Mouse (Mus musculus) adrenal gland, adult 2 months (tissue): ENCODE results near the gene Cox8a. TPM values are rescaled to one million over a fixed set of nuclear protein-coding genes. Genes with fewer than 3 reads are reported as not detected.

ENCODE experiments used
- DNase-seq: peaks from one replicate; pipeline ENCODE4 v3.0.0; 2021
- long read RNA-seq: library from polyadenylated mRNA; stranded (forward); transcript quantifications from one replicate; pipeline ENCODE4 v2.0.0, GENCODE M21; 2021
- polyA plus RNA-seq: library from polyadenylated mRNA; depleted of rRNA; stranded (reverse); fragments of >200 nt; gene quantifications from 2 replicates; pipeline ENCODE4 v1.2.3, GENCODE M21; 2012; rRNA removed
- total RNA-seq, 2 experiments: library from RNA; stranded (reverse); gene quantifications; 2 replicates each; pipeline ENCODE4 v1.2.3; 2021

Gene Cox8a
- total RNA-seq, result 1,000 to 10,000 TPM; 1,087 to 1,191 TPM
- 2,774 and 3,841 TPM in 2 replicates for polyA plus RNA-seq
- long read RNA-seq, transcript Cox8a-201 (2 exons, 550 nt), result major isoform, 1,200 of 1,209 reads
- long read RNA-seq, partial matches to known transcripts, result 9 of 1,209 reads
- long read RNA-seq, other reads (novel, unspliced or antisense), result 0 of 1,209 reads

GRCm38 (mm10) chr19:7217162-7217925 is at the start of gene Cox8a:
Cox8a (minus strand) TSS chr19:7217616.
- DNase-seq, result peak; percentile 98

GRCm38 (mm10) chr19:7266421-7266831 is 49.0 kb upstream of the Cox8a start:
- DNase-seq, result no peak

- no peak for DNase-seq
These were observed 48.2 kb upstream of the Cox8a start for GRCm38 (mm10) chr19:7265478-7266191.

- peak; percentile 52 for DNase-seq
These were observed 47.4 kb upstream of the Cox8a start for GRCm38 (mm10) chr19:7264766-7265331.

GRCm38 (mm10) chr19:7264088-7264765 is 46.8 kb upstream of the Cox8a start:
- peak; percentile 80 for DNase-seq

- DNase-seq, result no peak
These were observed 45.2 kb upstream of the Cox8a start for GRCm38 (mm10) chr19:7262592-7262991.

- no peak for DNase-seq
These were observed 44.5 kb upstream of the Cox8a start for GRCm38 (mm10) chr19:7261964-7262363.

- no peak for DNase-seq
These were observed 44.1 kb upstream of the Cox8a start for GRCm38 (mm10) chr19:7261476-7261875.

GRCm38 (mm10) chr19:7257881-7258280 is 40.5 kb upstream of the Cox8a start:
- DNase-seq, result no peak

- no peak for DNase-seq
These were observed 28.6 kb upstream of the Cox8a start for GRCm38 (mm10) chr19:7246021-7246420.

GRCm38 (mm10) chr19:7240782-7241690 is 23.6 kb upstream of the Cox8a start, which contains the start of gene Naa40:
Naa40 (minus strand) TSS chr19:7241183.
- DNase-seq, result peak; percentile 94

- no peak for DNase-seq
These were observed 22.9 kb upstream of the Cox8a start for GRCm38 (mm10) chr19:7240291-7240690.

GRCm38 (mm10) chr19:7239574-7239973 is 22.2 kb upstream of the Cox8a start:
- DNase-seq, result no peak

GRCm38 (mm10) chr19:7236742-7237141 is 19.3 kb upstream of the Cox8a start:
- DNase-seq, result no peak

- DNase-seq, result no peak
These were observed 18.6 kb upstream of the Cox8a start for GRCm38 (mm10) chr19:7236011-7236410.

- DNase-seq, result no peak
These were observed 18.0 kb upstream of the Cox8a start for GRCm38 (mm10) chr19:7235461-7235860.

- peak; percentile 85 for DNase-seq
These were observed 17.3 kb upstream of the Cox8a start for GRCm38 (mm10) chr19:7234537-7235221.

GRCm38 (mm10) chr19:7226511-7226914 is 9.1 kb upstream of the Cox8a start:
- DNase-seq, result no peak

GRCm38 (mm10) chr19:7225096-7225690 is 7.8 kb upstream of the Cox8a start:
- DNase-seq, result no peak

GRCm38 (mm10) chr19:7224253-7224652 is 6.8 kb upstream of the Cox8a start:
- no peak for DNase-seq
